Mouse (Mus musculus): ENCODE measurements around the gene Pycard.

DNA sequence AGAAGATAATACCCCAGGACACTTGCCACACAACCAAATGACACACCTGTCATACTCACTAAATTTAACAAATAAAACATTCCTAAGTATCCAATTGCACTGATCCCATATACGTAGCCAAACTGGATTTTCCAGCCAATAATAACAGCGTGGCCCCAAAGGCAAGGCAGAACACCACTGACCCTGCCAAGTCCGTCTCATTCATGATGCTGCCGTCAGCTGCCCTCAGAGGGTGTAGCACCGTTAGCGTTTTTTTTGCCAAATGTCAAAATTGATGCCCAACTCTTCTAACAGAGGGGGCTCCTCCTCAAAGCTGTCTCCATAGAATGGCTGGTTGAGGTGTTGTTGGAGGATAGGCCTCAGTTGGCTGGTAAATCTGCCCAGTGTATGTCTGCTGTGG lies 23.0 kb upstream of the Pycard start:
- TF ChIP-seq POLR2A (IDR thresholded peaks at IDR 0.05; ENCODE audit: extremely low read depth, insufficient read depth, low read length), result no peak
- TF ChIP-seq CTCF (IDR thresholded peaks at IDR 0.05; ENCODE audit: extremely low read depth, insufficient read depth, low read length), result no peak
